Mouse (Mus musculus) limb, embryonic 12.5 days (tissue): ENCODE data around the gene Dnah7c. TPM values are rescaled to one million over a fixed set of nuclear protein-coding genes. Genes with fewer than 3 reads are reported as not detected.
"Not testable (repeated sequence)": the region's sequence is repeated elsewhere in the genome, so short reads cannot be mapped to it uniquely, and the experiment has no call there.

Source experiments
- ATAC-seq: fragments of 200-750 bp; cut with Nextera tagmentation; 2 replicates; pipeline ENCODE4 v1.8.0; 2017; ENCODE audit warnings: low read depth, moderate TSS enrichment; ENCODE audit not compliant: insufficient number of reproducible peaks, insufficient read depth, low FRiP score, low TSS enrichment
- H3K27ac ChIP-seq: fragments of 300-500 bp; sonication (generic); 2 replicates; pipeline ENCODE4 v1.5.1; 2016; ENCODE audit warnings: mild to moderate bottlenecking, moderate library complexity
- H3K27me3 ChIP-seq: fragments of 300-500 bp; sonication (generic); 2 replicates; pipeline ENCODE4 v1.6.1; 2016; ENCODE audit warnings: mild to moderate bottlenecking, moderate library complexity
- H3K36me3 ChIP-seq: fragments of 300-500 bp; sonication (generic); 2 replicates; pipeline ENCODE4 v1.6.1; 2016; ENCODE audit warnings: mild to moderate bottlenecking, moderate library complexity
- H3K4me1 ChIP-seq: fragments of 300-500 bp; sonication (generic); replicated peaks from 2 replicates; pipeline ENCODE4 v1.6.1; 2016
- H3K4me2 ChIP-seq: fragments of 300-500 bp; sonication (generic); 2 replicates; pipeline ENCODE4 v1.6.1; 2016; ENCODE audit warnings: mild to moderate bottlenecking, moderate library complexity
- H3K4me3 ChIP-seq: fragments of 300-500 bp; sonication (generic); replicated peaks from 2 replicates; pipeline ENCODE4 v1.5.1; 2016; ENCODE audit warnings: mild to moderate bottlenecking
- H3K9ac ChIP-seq: fragments of 300-500 bp; sonication (generic); replicated peaks from 2 replicates; pipeline ENCODE4 v1.6.1; 2016; ENCODE audit warnings: mild to moderate bottlenecking, moderate library complexity
- H3K9me3 ChIP-seq: fragments of 300-500 bp; sonication (generic); 2 replicates; pipeline ENCODE4 v1.6.1; 2016; ENCODE audit warnings: mild to moderate bottlenecking, moderate library complexity
- WGBS: fragments of 180-500 bp; shearing (Covaris S2); methylation state at CpG from one replicate; pipeline ENCODE4 v1.1.7; 2016; 5-methylcytosine and 5-hydroxymethylcytosine counted together
- polyA plus RNA-seq: library from polyadenylated mRNA; unstranded; fragments of >200 nt; fragmentation: Nextera tagmentation; extraction: Ambion mirVana; gene quantifications from 2 replicates; pipeline ENCODE4 v1.2.1, GENCODE M21; 2016

Gene Dnah7c
- polyA plus RNA-seq, 1 experiment from 2014 or later, result 0.05 TPM

DNA sequence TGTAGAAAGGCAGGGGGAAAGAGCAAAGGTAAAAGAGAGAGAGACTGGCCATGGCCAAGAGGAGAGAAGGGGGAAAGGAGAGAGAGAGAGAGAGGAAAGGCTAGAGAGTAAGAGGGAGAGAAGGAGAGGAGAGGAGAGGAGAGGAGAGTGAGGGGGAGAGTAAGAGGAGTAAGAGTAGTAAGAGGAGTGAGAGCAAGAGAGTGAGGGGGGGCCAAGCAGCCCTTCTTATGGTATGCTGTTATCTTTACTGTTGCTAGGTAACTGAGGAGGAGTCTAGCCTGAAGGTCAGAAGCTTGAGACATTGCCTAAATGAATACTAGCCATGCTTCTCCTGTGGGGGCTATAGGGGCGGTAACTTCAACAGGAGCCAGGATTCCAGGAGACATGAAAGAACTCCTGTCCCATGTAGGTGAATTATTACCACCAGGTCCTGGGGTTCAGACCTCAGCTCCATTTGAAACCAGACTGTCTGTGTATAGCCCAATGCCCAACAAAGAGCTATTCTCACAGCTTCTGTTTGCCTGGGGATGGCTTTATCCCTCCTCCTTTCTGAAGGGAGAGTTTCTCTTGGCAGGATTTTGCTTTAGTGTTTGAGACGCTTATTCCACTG lies 119.5 kb downstream of the Dnah7c start:
- H3K4me2 ChIP-seq, result no peak overlapping the region
- WGBS, result 53% methylated on average over 2 of the region's 2 CpGs
- H3K4me1 ChIP-seq, result no peaks in the 10 kb centered on the region
- H3K9ac ChIP-seq, result no peak overlapping the region
- no peaks in the 10 kb centered on the region for H3K36me3 ChIP-seq
- H3K9me3 ChIP-seq, result no peaks in the 10 kb centered on the region
- no peak for ATAC-seq
- no peaks in the 10 kb centered on the region for H3K27me3 ChIP-seq
- H3K27ac ChIP-seq, result no peak overlapping the region
- H3K4me3 ChIP-seq, result no peak overlapping the region

DNA sequence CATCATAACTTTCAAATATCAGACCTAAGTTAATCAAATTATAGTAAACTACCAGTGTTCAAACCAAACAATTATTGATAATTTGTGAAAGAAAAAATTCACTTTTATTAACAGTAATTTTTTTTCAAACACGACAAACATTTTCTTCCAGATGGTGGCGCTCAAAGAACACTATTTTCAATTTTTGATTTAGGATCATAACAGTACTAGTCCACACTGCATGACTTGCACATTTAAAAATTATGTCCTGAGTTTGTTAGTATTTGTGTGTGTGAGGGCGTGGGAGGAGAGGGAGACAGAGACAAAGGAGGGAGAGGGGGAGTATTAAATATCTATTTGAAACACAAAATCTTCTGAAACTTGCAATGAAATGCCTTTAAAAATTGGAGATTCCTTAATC lies 155.0 kb downstream of the Dnah7c start:
- no peaks in the 10 kb centered on the region for H3K36me3 ChIP-seq
- no peaks in the 10 kb centered on the region for H3K27me3 ChIP-seq
- WGBS, result 34% methylated on average over 3 of the region's 3 CpGs
- no peak overlapping the region for H3K27ac ChIP-seq
- H3K4me2 ChIP-seq, result no peak overlapping the region
- H3K4me1 ChIP-seq, result no peaks in the 10 kb centered on the region
- H3K9me3 ChIP-seq, result no peaks in the 10 kb centered on the region
- no peak overlapping the region for H3K9ac ChIP-seq
- ATAC-seq, result no peak
- H3K4me3 ChIP-seq, result no peak overlapping the region

GRCm38 (mm10) chr1:46593826-46594225 lies 168.4 kb downstream of the Dnah7c start:
- H3K27ac ChIP-seq, H3K9ac ChIP-seq, H3K4me2 ChIP-seq, ATAC-seq, H3K36me3 ChIP-seq, H3K4me3 ChIP-seq, H3K27me3 ChIP-seq, H3K4me1 ChIP-seq, H3K9me3 ChIP-seq: not testable (repeated sequence)
- 79% methylated on average over 1 of the region's 1 CpGs for WGBS

GRCm38 (mm10) chr1:46596343-46596742 lies 171.0 kb downstream of the Dnah7c start:
- not testable (repeated sequence) for ATAC-seq, H3K4me3 ChIP-seq, H3K4me2 ChIP-seq, H3K36me3 ChIP-seq, H3K27me3 ChIP-seq, H3K27ac ChIP-seq, H3K4me1 ChIP-seq, H3K9me3 ChIP-seq, H3K9ac ChIP-seq
- 93% methylated on average over 1 of the region's 1 CpGs for WGBS

DNA sequence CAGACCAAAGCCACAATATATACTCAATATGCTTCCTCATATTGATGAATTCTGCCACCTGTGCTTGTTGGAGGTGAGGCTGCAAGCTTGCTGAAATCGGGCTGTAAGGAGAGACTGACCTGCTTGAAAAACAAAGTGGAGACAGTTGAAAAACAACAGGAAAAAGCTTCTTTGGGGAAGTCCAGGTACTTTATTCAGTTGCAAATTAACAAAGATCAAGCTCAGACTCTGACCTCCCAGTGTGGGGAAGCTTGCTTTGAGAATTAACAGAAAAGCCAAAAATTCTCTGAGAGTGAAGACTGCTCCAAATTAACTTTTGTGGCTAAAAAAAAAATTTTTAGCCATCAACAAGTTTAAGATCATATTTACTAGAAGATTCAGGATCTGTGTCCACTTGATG lies 194.9 kb downstream of the Dnah7c start:
- H3K4me1 ChIP-seq, result no peaks in the 10 kb centered on the region
- H3K9me3 ChIP-seq, result no peaks in the 10 kb centered on the region
- no peak overlapping the region for H3K4me2 ChIP-seq
- no peak overlapping the region for H3K27ac ChIP-seq
- no peak overlapping the region for H3K9ac ChIP-seq
- WGBS, result 79% methylated on average over 1 of the region's 1 CpGs
- no peak overlapping the region for H3K4me3 ChIP-seq
- H3K27me3 ChIP-seq, result no peaks in the 10 kb centered on the region
- H3K36me3 ChIP-seq, result no peaks in the 10 kb centered on the region
- no peak for ATAC-seq

DNA sequence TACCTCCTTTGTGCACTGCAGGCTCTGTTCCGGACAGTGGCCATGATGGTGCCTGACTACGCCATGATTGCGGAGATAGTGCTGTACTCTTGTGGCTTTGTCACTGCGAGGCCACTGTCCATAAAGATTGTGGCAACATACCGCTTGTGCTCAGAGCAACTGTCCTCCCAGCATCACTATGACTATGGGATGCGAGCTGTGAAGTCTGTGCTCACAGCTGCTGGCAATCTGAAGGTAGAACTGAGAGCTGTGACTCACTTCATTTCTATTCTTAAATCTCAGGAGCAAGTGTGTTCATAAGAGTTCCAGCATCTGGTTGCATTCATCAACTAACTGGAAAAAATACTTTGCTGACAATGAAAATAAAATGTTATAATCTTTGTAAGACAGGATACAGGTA lies 200.5 kb downstream of the Dnah7c start:
- H3K4me2 ChIP-seq, H3K4me3 ChIP-seq, ATAC-seq, H3K4me1 ChIP-seq, H3K36me3 ChIP-seq, H3K27ac ChIP-seq, H3K27me3 ChIP-seq, H3K9ac ChIP-seq, H3K9me3 ChIP-seq: not testable (repeated sequence)
- WGBS, result 93% methylated on average over 6 of the region's 6 CpGs

DNA sequence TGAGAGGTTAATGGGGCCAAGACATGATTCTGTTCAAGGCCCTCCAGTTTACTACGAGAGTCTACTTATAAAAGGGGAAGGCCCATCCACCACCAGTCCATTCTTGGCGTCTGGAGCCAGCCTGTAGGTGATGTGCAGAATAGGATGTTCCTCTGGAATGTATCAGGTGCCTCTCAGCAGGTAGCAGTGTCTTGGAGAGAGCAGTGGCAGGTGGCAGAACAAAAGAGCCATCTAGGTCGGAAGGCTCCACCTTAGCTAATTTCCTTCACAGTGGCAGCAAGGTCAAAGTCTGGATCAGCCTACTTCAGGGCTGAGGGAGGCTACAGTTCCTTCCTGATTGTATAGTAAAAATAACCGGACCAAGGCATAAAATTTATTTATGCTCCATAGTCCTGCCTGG lies 224.4 kb downstream of the Dnah7c start:
- H3K4me2 ChIP-seq, H3K4me1 ChIP-seq, H3K36me3 ChIP-seq, H3K27me3 ChIP-seq, ATAC-seq, H3K4me3 ChIP-seq, H3K9ac ChIP-seq, H3K27ac ChIP-seq, H3K9me3 ChIP-seq: not testable (repeated sequence)
- 84% methylated on average over 4 of the region's 4 CpGs for WGBS

- not testable (repeated sequence) for ATAC-seq, H3K27me3 ChIP-seq, H3K9me3 ChIP-seq, H3K27ac ChIP-seq, H3K4me3 ChIP-seq, H3K4me1 ChIP-seq, H3K4me2 ChIP-seq, H3K36me3 ChIP-seq, H3K9ac ChIP-seq
- 49% methylated on average over 2 of the region's 2 CpGs for WGBS
Measured at GRCm38 (mm10) chr1:46652721-46653120, 227.3 kb downstream of the Dnah7c start.

DNA sequence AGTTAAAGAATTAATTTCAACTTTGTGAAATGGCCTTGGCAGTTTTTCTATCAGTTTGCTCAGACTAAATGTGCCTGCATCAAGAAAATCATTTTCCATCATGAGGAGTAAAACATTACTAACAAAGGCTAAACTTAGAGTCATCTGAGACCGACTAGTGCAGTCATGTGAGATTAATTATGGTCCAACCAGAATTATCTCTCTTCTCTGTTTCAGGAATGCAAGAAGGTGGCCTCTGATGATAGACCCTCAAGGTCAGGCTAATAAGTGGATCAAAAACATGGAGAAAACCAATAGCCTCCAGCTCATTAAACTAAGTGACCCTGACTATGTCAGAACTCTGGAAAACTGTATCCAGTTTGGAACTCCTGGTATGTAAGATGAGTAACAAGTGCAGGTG lies 299.4 kb downstream of the Dnah7c start:
- WGBS, result 44% methylated on average over 1 of the region's 1 CpGs
- not testable (repeated sequence) for H3K9me3 ChIP-seq, H3K9ac ChIP-seq, H3K4me2 ChIP-seq, H3K36me3 ChIP-seq, H3K27ac ChIP-seq, ATAC-seq, H3K4me1 ChIP-seq, H3K4me3 ChIP-seq, H3K27me3 ChIP-seq

DNA sequence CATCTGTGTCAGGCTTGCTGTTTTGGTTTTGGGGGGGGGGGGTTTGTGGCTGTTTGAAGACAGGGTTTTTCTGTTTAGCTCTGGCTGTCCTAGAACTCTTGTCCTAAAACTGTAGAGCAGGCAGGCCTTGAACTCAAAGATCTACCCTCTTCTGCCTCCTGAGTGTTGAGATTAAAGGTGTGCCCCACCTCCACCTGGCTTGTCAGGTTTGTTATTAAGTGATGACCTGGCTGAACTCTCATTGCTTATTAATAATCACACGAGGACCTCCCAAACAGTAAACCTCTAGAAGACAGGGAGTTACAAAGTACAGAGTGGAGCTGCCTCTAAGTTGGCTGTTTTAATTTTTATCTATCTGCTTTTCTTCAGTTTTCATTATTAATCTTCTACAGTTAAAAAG lies 299.9 kb downstream of the Dnah7c start:
- Histone ChIP-seq H3K27me3 (no peaks in the 10 kb centered on the region), H3K4me2 (no peak overlapping the region), H3K36me3 (no peaks in the 10 kb centered on the region), H3K4me1 (no peaks in the 10 kb centered on the region), H3K4me3 (no peak overlapping the region), H3K27ac (no peak overlapping the region), H3K9ac (no peak overlapping the region), H3K9me3 (no peaks in the 10 kb centered on the region)
- WGBS, result 78% methylated on average over 1 of the region's 1 CpGs
- ATAC-seq, result no peak

GRCm38 (mm10) chr1:46725719-46726118 lies 300.3 kb downstream of the Dnah7c start:
- not testable (repeated sequence) for H3K9ac ChIP-seq, H3K4me1 ChIP-seq, H3K9me3 ChIP-seq, H3K27ac ChIP-seq, H3K4me3 ChIP-seq, H3K4me2 ChIP-seq, H3K27me3 ChIP-seq, H3K36me3 ChIP-seq, ATAC-seq
- WGBS, result 81% methylated on average over 2 of the region's 2 CpGs

- H3K9ac ChIP-seq, H3K4me3 ChIP-seq, H3K27ac ChIP-seq, H3K9me3 ChIP-seq, H3K4me2 ChIP-seq, ATAC-seq, H3K4me1 ChIP-seq, H3K27me3 ChIP-seq, H3K36me3 ChIP-seq: not testable (repeated sequence)
- WGBS, result 93% methylated on average over 3 of the region's 3 CpGs
Measured at GRCm38 (mm10) chr1:46729731-46730130, 304.3 kb downstream of the Dnah7c start.
